In the genomic region with DNA sequence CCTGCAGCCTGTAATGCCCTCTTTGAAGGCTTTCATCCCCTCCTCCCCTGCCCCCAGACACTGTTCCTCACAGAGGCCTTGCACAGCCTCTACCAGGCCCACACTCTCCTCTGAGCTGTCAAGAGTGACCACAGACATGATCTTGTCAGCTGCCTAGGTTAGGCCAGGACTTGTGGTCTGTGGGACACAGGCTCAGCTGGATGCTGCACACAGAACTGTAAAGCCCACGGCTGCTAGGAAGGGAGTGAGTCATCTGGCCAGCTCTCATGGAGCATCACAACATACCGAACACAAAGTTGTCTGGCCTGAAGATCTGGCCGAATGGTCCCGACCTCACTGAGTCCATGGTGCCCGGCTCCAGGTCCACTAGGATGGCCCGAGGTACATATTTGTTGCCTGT, we compare ENCODE assay signal across 7 mouse cellular contexts. TPM values are rescaled to one million over a fixed set of nuclear protein-coding genes. Genes with fewer than 3 reads are reported as not detected.
DNase-seq lines count a peak whose midpoint lies in the region; ATAC-seq and TF ChIP-seq lines count a peak whose summit lies in the region.
"Not testable (repeated sequence)": the region's sequence is repeated elsewhere in the genome, so short reads cannot be mapped to it uniquely, and the experiment has no call there.

No protein-coding gene starts in this region.

- TF ChIP-seq EP300 in liver, postnatal 0 days (IDR thresholded peaks at IDR 0.05; ENCODE audit: low read depth) = not testable (repeated sequence)

- peak overlapping the region; percentile 77 for H3K4me2 ChIP-seq in forebrain, embryonic 14.5 days (ENCODE audit: low read length)
- H3K4me2 ChIP-seq in heart, embryonic 13.5 days = peak overlapping the region; percentile 87; the same call in 1 of the 2 replicates
- H3K4me2 ChIP-seq in hindbrain, embryonic 16.5 days (ENCODE audit: low read length) = peak overlapping the region; percentile 71
- peak overlapping the region; percentile 86; the same call in 1 of the 2 replicates for H3K4me2 ChIP-seq in liver, postnatal 0 days (ENCODE audit: low read depth, low read length)
- H3K4me2 ChIP-seq in midbrain, embryonic 13.5 days (replicated peaks) = peak overlapping the region; percentile 65
- H3K4me2 ChIP-seq in neural tube, embryonic 12.5 days (replicated peaks) = peak overlapping the region; percentile 75

- H3K27me3 ChIP-seq in Patski; forebrain, embryonic 14.5 days (replicated peaks; ENCODE audit: control insufficient read depth, insufficient read depth, low read length); heart, embryonic 13.5 days (replicated peaks); hindbrain, embryonic 16.5 days (replicated peaks; ENCODE audit: control insufficient read depth, insufficient read depth, low read length); liver, postnatal 0 days (ENCODE audit: insufficient read depth, low read length); midbrain, embryonic 13.5 days; neural tube, embryonic 12.5 days (replicated peaks): not testable (repeated sequence)

- ATAC-seq in Patski = peak; percentile 84
- ATAC-seq in forebrain, embryonic 14.5 days; heart, embryonic 13.5 days (ENCODE audit: extremely low read depth, insufficient number of reproducible peaks, low FRiP score, low TSS enrichment); hindbrain, embryonic 16.5 days; liver, postnatal 0 days; midbrain, embryonic 13.5 days; neural tube, embryonic 12.5 days (ENCODE audit: low FRiP score, low read depth): not testable (repeated sequence)

- POLR2A ChIA-PET in Patski (lab: Charles Lee) = not testable (repeated sequence)

- not testable (repeated sequence) for H3K27ac ChIP-seq in forebrain, embryonic 14.5 days (ENCODE audit: low read depth, low read length); heart, embryonic 13.5 days (replicated peaks); hindbrain, embryonic 16.5 days (ENCODE audit: low read depth, low read length); liver, postnatal 0 days (ENCODE audit: low read depth); neural tube, embryonic 12.5 days
- H3K27ac ChIP-seq in midbrain, embryonic 13.5 days = peak overlapping the region; percentile 95

- WGBS in forebrain, embryonic 14.5 days = 83% methylated on average over 6 of the region's 6 CpGs
- WGBS in heart, embryonic 13.5 days = 84% methylated on average over 6 of the region's 6 CpGs
- WGBS in hindbrain, embryonic 16.5 days = 58% methylated on average over 6 of the region's 6 CpGs
- 79% methylated on average over 6 of the region's 6 CpGs for WGBS in liver, postnatal 0 days (ENCODE audit: insufficient replicate concordance)
- WGBS in midbrain, embryonic 13.5 days = 57% methylated on average over 6 of the region's 6 CpGs
- WGBS in neural tube, embryonic 12.5 days = 85% methylated on average over 6 of the region's 6 CpGs

- in situ Hi-C loops in Patski (cut with MboI; ENCODE audit: low pct_unique_long_range_greater_than_20kb) = not testable (repeated sequence)

- TF ChIP-seq CTCF in Patski (IDR thresholded peaks at IDR 0.05); liver, postnatal 0 days (IDR thresholded peaks at IDR 0.05; ENCODE audit: low read depth): not testable (repeated sequence)

- peak; percentile 44 for DNase-seq in Patski (ENCODE audit: low read depth, low spot score)
- DNase-seq in forebrain, embryonic 14.5 days (ENCODE audit: low spot score); liver, postnatal 0 days: not testable (repeated sequence)

- H3K9me3 ChIP-seq in forebrain, embryonic 14.5 days (replicated peaks; ENCODE audit: control insufficient read depth, low read length); heart, embryonic 13.5 days; hindbrain, embryonic 16.5 days (ENCODE audit: control insufficient read depth, low read length); liver, postnatal 0 days (ENCODE audit: low read length); midbrain, embryonic 13.5 days; neural tube, embryonic 12.5 days: not testable (repeated sequence)

- H3K4me1 ChIP-seq in forebrain, embryonic 14.5 days (ENCODE audit: control insufficient read depth, insufficient read depth, low read length) = peaks cover 10% of the 10 kb centered on the region; the same call in 1 of the 2 replicates
- H3K4me1 ChIP-seq in heart, embryonic 13.5 days = peaks cover 21% of the 10 kb centered on the region
- H3K4me1 ChIP-seq in hindbrain, embryonic 16.5 days (ENCODE audit: control insufficient read depth, insufficient read depth, low read depth, low read length) = peaks cover 18% of the 10 kb centered on the region
- peaks cover 23% of the 10 kb centered on the region for H3K4me1 ChIP-seq in liver, postnatal 0 days (ENCODE audit: insufficient read depth)
- H3K4me1 ChIP-seq in midbrain, embryonic 13.5 days (replicated peaks) = peaks cover 50% of the 10 kb centered on the region
- peaks cover 17% of the 10 kb centered on the region; the same call in 1 of the 2 replicates for H3K4me1 ChIP-seq in neural tube, embryonic 12.5 days

- CTCF ChIA-PET in Patski (lab: Charles Lee) = not testable (repeated sequence)

- H3K4me3 ChIP-seq in forebrain, embryonic 14.5 days (ENCODE audit: low read depth, low read length) = peak overlapping the region; percentile 85
- H3K4me3 ChIP-seq in heart, embryonic 13.5 days; liver, postnatal 0 days (ENCODE audit: low read depth, low read length): not testable (repeated sequence)
- H3K4me3 ChIP-seq in hindbrain, embryonic 16.5 days (ENCODE audit: low read length) = peak overlapping the region; percentile 82
- H3K4me3 ChIP-seq in midbrain, embryonic 13.5 days (replicated peaks) = peak overlapping the region; percentile 93
- peak overlapping the region; percentile 74 for H3K4me3 ChIP-seq in neural tube, embryonic 12.5 days

- H3K36me3 ChIP-seq in forebrain, embryonic 14.5 days (ENCODE audit: control insufficient read depth, insufficient read depth, low read length) = peaks cover 18% of the 10 kb centered on the region
- peaks cover 40% of the 10 kb centered on the region for H3K36me3 ChIP-seq in heart, embryonic 13.5 days
- H3K36me3 ChIP-seq in hindbrain, embryonic 16.5 days (ENCODE audit: control insufficient read depth, insufficient read depth, low read length); liver, postnatal 0 days (replicated peaks; ENCODE audit: insufficient read depth, low read length): not testable (repeated sequence)
- H3K36me3 ChIP-seq in midbrain, embryonic 13.5 days = peaks cover 19% of the 10 kb centered on the region
- peaks cover 14% of the 10 kb centered on the region for H3K36me3 ChIP-seq in neural tube, embryonic 12.5 days

- H3K9ac ChIP-seq in forebrain, embryonic 14.5 days (ENCODE audit: low read length) = peak overlapping the region; percentile 17; the same call in 1 of the 2 replicates
- H3K9ac ChIP-seq in heart, embryonic 13.5 days; liver, postnatal 0 days (replicated peaks); neural tube, embryonic 12.5 days: not testable (repeated sequence)
- H3K9ac ChIP-seq in hindbrain, embryonic 16.5 days (ENCODE audit: low read depth, low read length) = peak overlapping the region; percentile 98
- H3K9ac ChIP-seq in midbrain, embryonic 13.5 days (replicated peaks) = peak overlapping the region; percentile 95

RNA-seq across cellular contexts. Expression of a gene that starts 1.9 kb away (rescaled TPM):
- polyA plus RNA-seq in Patski (2021) = 26.8 TPM
- 1,376 and 1,776 TPM in 2 replicates for polyA plus RNA-seq in forebrain, embryonic 14.5 days (2014; fragmentation: Nextera tagmentation; extraction: Ambion mirVana)
- polyA plus RNA-seq in heart, embryonic 13.5 days (2015; fragmentation: Nextera tagmentation; extraction: Ambion mirVana) = 140 and 144 TPM in 2 replicates
- 3,415 and 3,905 TPM in 2 replicates for polyA plus RNA-seq in hindbrain, embryonic 16.5 days (2015; fragmentation: Nextera tagmentation; extraction: Ambion mirVana)
- polyA plus RNA-seq in liver, postnatal 0 days (2015; fragmentation: Nextera tagmentation; extraction: Ambion mirVana) = 64.7 and 78.8 TPM in 2 replicates
- polyA plus RNA-seq in midbrain, embryonic 13.5 days (2015; fragmentation: Nextera tagmentation; extraction: Ambion mirVana) = 1,655 and 1,711 TPM in 2 replicates
- polyA plus RNA-seq in neural tube, embryonic 12.5 days (2016; fragmentation: Nextera tagmentation; extraction: Ambion mirVana) = 960 and 968 TPM in 2 replicates

RNA-seq across cellular contexts. Expression of a gene that starts 38.5 kb away (rescaled TPM):
- polyA plus RNA-seq in Patski (2021) = 98.8 TPM
- 35.1 and 36.2 TPM in 2 replicates for polyA plus RNA-seq in forebrain, embryonic 14.5 days (2014; fragmentation: Nextera tagmentation; extraction: Ambion mirVana)
- 39.9 and 46.4 TPM in 2 replicates for polyA plus RNA-seq in heart, embryonic 13.5 days (2015; fragmentation: Nextera tagmentation; extraction: Ambion mirVana)
- 42.9 and 45.9 TPM in 2 replicates for polyA plus RNA-seq in hindbrain, embryonic 16.5 days (2015; fragmentation: Nextera tagmentation; extraction: Ambion mirVana)
- 95.6 and 107 TPM in 2 replicates for polyA plus RNA-seq in liver, postnatal 0 days (2015; fragmentation: Nextera tagmentation; extraction: Ambion mirVana)
- 31.6 and 36.8 TPM in 2 replicates for polyA plus RNA-seq in midbrain, embryonic 13.5 days (2015; fragmentation: Nextera tagmentation; extraction: Ambion mirVana)
- polyA plus RNA-seq in neural tube, embryonic 12.5 days (2016; fragmentation: Nextera tagmentation; extraction: Ambion mirVana) = 34.3 and 35.4 TPM in 2 replicates

RNA-seq across cellular contexts. Expression of a gene that starts 54.4 kb away (rescaled TPM):
- 61.0 TPM for polyA plus RNA-seq in Patski (2021)
- 670 and 797 TPM in 2 replicates for polyA plus RNA-seq in forebrain, embryonic 14.5 days (2014; fragmentation: Nextera tagmentation; extraction: Ambion mirVana)
- 36.7 and 40.0 TPM in 2 replicates for polyA plus RNA-seq in heart, embryonic 13.5 days (2015; fragmentation: Nextera tagmentation; extraction: Ambion mirVana)
- 1,169 and 1,199 TPM in 2 replicates for polyA plus RNA-seq in hindbrain, embryonic 16.5 days (2015; fragmentation: Nextera tagmentation; extraction: Ambion mirVana)
- polyA plus RNA-seq in liver, postnatal 0 days (2015; fragmentation: Nextera tagmentation; extraction: Ambion mirVana) = 0.28 and 0.31 TPM in 2 replicates
- polyA plus RNA-seq in midbrain, embryonic 13.5 days (2015; fragmentation: Nextera tagmentation; extraction: Ambion mirVana) = 833 and 846 TPM in 2 replicates
- polyA plus RNA-seq in neural tube, embryonic 12.5 days (2016; fragmentation: Nextera tagmentation; extraction: Ambion mirVana) = 425 and 501 TPM in 2 replicates

Comparison
In these comparisons a context has a peak if more than half of its experiments do, and no peak if none do; other contexts are left out.
1. RNA of a gene that starts 54.4 kb away (polyA plus RNA-seq): 1,169 to 1,199 TPM in hindbrain, embryonic 16.5 days, 833 to 846 TPM in midbrain, embryonic 13.5 days, 670 to 797 TPM in forebrain, embryonic 14.5 days, 425 to 501 TPM in neural tube, embryonic 12.5 days, 61.0 TPM in Patski (single experiment) and 36.7 to 40.0 TPM in heart, embryonic 13.5 days; 0.28 to 0.31 TPM in liver, postnatal 0 days; every median in the first group is over 10 times any median in the second.
2. Peak in every context shown above with its lines, with median percentiles within 50 percentile points of each other: H3K4me2 ChIP-seq.